Mouse (Mus musculus): ENCODE measurements around the gene Sox6. TPM values are rescaled to one million over a fixed set of nuclear protein-coding genes. Genes with fewer than 3 reads are reported as not detected.

The Sox6 gene
- polyA plus RNA-seq, 1 experiment from 2014 or later = 79.3 TPM

- no peak overlapping the region for H3K9ac ChIP-seq (ENCODE audit: low read length)
- no peaks in the 10 kb centered on the region for H3K9me3 ChIP-seq (ENCODE audit: control insufficient read depth, low read length)
- H3K4me1 ChIP-seq (ENCODE audit: control insufficient read depth, insufficient read depth, low read length) = peaks cover 13% of the 10 kb centered on the region
- 0 out of 2 replicates have a peak overlapping the region, but pooled peaks have one; percentile 56 for H3K27ac ChIP-seq (ENCODE audit: low read depth, low read length)
- H3K36me3 ChIP-seq (ENCODE audit: control insufficient read depth, insufficient read depth, low read length) = no peaks in the 10 kb centered on the region
- WGBS = 10% methylated on average over 9 of the region's 9 CpGs
- H3K4me2 ChIP-seq (ENCODE audit: low read depth) = no peak overlapping the region
- no peaks in the 10 kb centered on the region for H3K27me3 ChIP-seq (ENCODE audit: control insufficient read depth, insufficient read depth, low read length)
- H3K4me3 ChIP-seq (ENCODE audit: low read depth, low read length) = no peak overlapping the region
- ATAC-seq (ENCODE audit: insufficient read depth, low FRiP score, low TSS enrichment) = peak; percentile 38
- DNase-seq (ENCODE audit: low spot score) = peak; percentile 11
These were observed 172.5 kb downstream of the Sox6 start for GRCm38 (mm10) chr7:115865979-115866697.

GRCm38 (mm10) chr7:115865231-115865630, 173.4 kb downstream of the Sox6 start:
- no peak for DNase-seq (ENCODE audit: low spot score)
- H3K9ac ChIP-seq (ENCODE audit: low read length) = no peak overlapping the region

GRCm38 (mm10) chr7:115864411-115864810, 174.2 kb downstream of the Sox6 start:
- peaks cover 13% of the 10 kb centered on the region for H3K4me1 ChIP-seq (ENCODE audit: control insufficient read depth, insufficient read depth, low read length)
- H3K27me3 ChIP-seq (ENCODE audit: control insufficient read depth, insufficient read depth, low read length) = no peaks in the 10 kb centered on the region
- no peak overlapping the region for H3K27ac ChIP-seq (ENCODE audit: low read depth, low read length)
- no peak overlapping the region for H3K4me3 ChIP-seq (ENCODE audit: low read depth, low read length)
- DNase-seq (ENCODE audit: low spot score) (no peak), ATAC-seq (ENCODE audit: insufficient read depth, low FRiP score, low TSS enrichment) (no peak)
- no peaks in the 10 kb centered on the region for H3K36me3 ChIP-seq (ENCODE audit: control insufficient read depth, insufficient read depth, low read length)
- H3K9ac ChIP-seq (ENCODE audit: low read length) = no peak overlapping the region
- H3K4me2 ChIP-seq (ENCODE audit: low read depth) = no peak overlapping the region
- 44% methylated on average over 2 of the region's 2 CpGs for WGBS
- no peaks in the 10 kb centered on the region for H3K9me3 ChIP-seq (ENCODE audit: control insufficient read depth, low read length)

More at GRCm38 (mm10) chr7:115865231-115865630, 173.4 kb downstream of the Sox6 start:
- WGBS = 40% methylated on average over 6 of the region's 6 CpGs
- H3K4me3 ChIP-seq (ENCODE audit: low read depth, low read length) = no peak overlapping the region
- no peaks in the 10 kb centered on the region for H3K36me3 ChIP-seq (ENCODE audit: control insufficient read depth, insufficient read depth, low read length)
- no peaks in the 10 kb centered on the region for H3K9me3 ChIP-seq (ENCODE audit: control insufficient read depth, low read length)
- no peak for ATAC-seq (ENCODE audit: insufficient read depth, low FRiP score, low TSS enrichment)
- no peaks in the 10 kb centered on the region for H3K27me3 ChIP-seq (ENCODE audit: control insufficient read depth, insufficient read depth, low read length)
- 0 out of 2 replicates have a peak overlapping the region, but pooled peaks have one; percentile 56 for H3K27ac ChIP-seq (ENCODE audit: low read depth, low read length)
- H3K4me1 ChIP-seq (ENCODE audit: control insufficient read depth, insufficient read depth, low read length) = peaks cover 13% of the 10 kb centered on the region
- H3K4me2 ChIP-seq (ENCODE audit: low read depth) = no peak overlapping the region

GRCm38 (mm10) chr7:115859691-115860401, 178.8 kb downstream of the Sox6 start:
- no peak overlapping the region for H3K4me2 ChIP-seq (ENCODE audit: low read depth)
- no peak overlapping the region for H3K9ac ChIP-seq (ENCODE audit: low read length)
- 46% methylated on average over 9 of the region's 9 CpGs for WGBS
- H3K4me1 ChIP-seq (ENCODE audit: control insufficient read depth, insufficient read depth, low read length) = no peaks in the 10 kb centered on the region
- no peak overlapping the region for H3K4me3 ChIP-seq (ENCODE audit: low read depth, low read length)
- H3K27ac ChIP-seq (ENCODE audit: low read depth, low read length) = no peak overlapping the region
- no peak for ATAC-seq (ENCODE audit: insufficient read depth, low FRiP score, low TSS enrichment)
- no peaks in the 10 kb centered on the region for H3K36me3 ChIP-seq (ENCODE audit: control insufficient read depth, insufficient read depth, low read length)
- no peaks in the 10 kb centered on the region for H3K27me3 ChIP-seq (ENCODE audit: control insufficient read depth, insufficient read depth, low read length)
- no peak for DNase-seq (ENCODE audit: low spot score)
- H3K9me3 ChIP-seq (ENCODE audit: control insufficient read depth, low read length) = no peaks in the 10 kb centered on the region

- Histone ChIP-seq H3K9me3 (ENCODE audit: control insufficient read depth, low read length) (no peaks in the 10 kb centered on the region), H3K27me3 (ENCODE audit: control insufficient read depth, insufficient read depth, low read length) (no peaks in the 10 kb centered on the region), H3K4me3 (ENCODE audit: low read depth, low read length) (no peak overlapping the region), H3K36me3 (ENCODE audit: control insufficient read depth, insufficient read depth, low read length) (no peaks in the 10 kb centered on the region), H3K9ac (ENCODE audit: low read length) (no peak overlapping the region), H3K27ac (ENCODE audit: low read depth, low read length) (no peak overlapping the region), H3K4me2 (ENCODE audit: low read depth) (no peak overlapping the region), H3K4me1 (ENCODE audit: control insufficient read depth, insufficient read depth, low read length) (no peaks in the 10 kb centered on the region)
- DNase-seq (ENCODE audit: low spot score) (no peak), ATAC-seq (ENCODE audit: insufficient read depth, low FRiP score, low TSS enrichment) (no peak)
- WGBS = 95% methylated on average over 4 of the region's 4 CpGs
These were observed 187.5 kb downstream of the Sox6 start for GRCm38 (mm10) chr7:115851131-115851530.

GRCm38 (mm10) chr7:115845791-115846366, 192.7 kb downstream of the Sox6 start:
- H3K27me3 ChIP-seq (ENCODE audit: control insufficient read depth, insufficient read depth, low read length) = no peaks in the 10 kb centered on the region
- WGBS = 92% methylated on average over 4 of the region's 4 CpGs

GRCm38 (mm10) chr7:115844910-115845309, 193.7 kb downstream of the Sox6 start:
- 86% methylated on average over 3 of the region's 3 CpGs for WGBS
- no peaks in the 10 kb centered on the region for H3K9me3 ChIP-seq (ENCODE audit: control insufficient read depth, low read length)
- H3K27me3 ChIP-seq (ENCODE audit: control insufficient read depth, insufficient read depth, low read length) = no peaks in the 10 kb centered on the region
- DNase-seq (ENCODE audit: low spot score) = no peak
- no peaks in the 10 kb centered on the region for H3K36me3 ChIP-seq (ENCODE audit: control insufficient read depth, insufficient read depth, low read length)
- H3K27ac ChIP-seq (ENCODE audit: low read depth, low read length) = no peak overlapping the region
- no peak for ATAC-seq (ENCODE audit: insufficient read depth, low FRiP score, low TSS enrichment)
- no peaks in the 10 kb centered on the region for H3K4me1 ChIP-seq (ENCODE audit: control insufficient read depth, insufficient read depth, low read length)
- no peak overlapping the region for H3K4me2 ChIP-seq (ENCODE audit: low read depth)
- H3K4me3 ChIP-seq (ENCODE audit: low read depth, low read length) = no peak overlapping the region
- no peak overlapping the region for H3K9ac ChIP-seq (ENCODE audit: low read length)

More at GRCm38 (mm10) chr7:115845791-115846366, 192.7 kb downstream of the Sox6 start:
- H3K4me1 ChIP-seq (ENCODE audit: control insufficient read depth, insufficient read depth, low read length) = no peaks in the 10 kb centered on the region
- H3K9me3 ChIP-seq (ENCODE audit: control insufficient read depth, low read length) = no peaks in the 10 kb centered on the region
- H3K27ac ChIP-seq (ENCODE audit: low read depth, low read length) = no peak overlapping the region
- ATAC-seq (ENCODE audit: insufficient read depth, low FRiP score, low TSS enrichment) (no peak), DNase-seq (ENCODE audit: low spot score) (no peak)
- H3K9ac ChIP-seq (ENCODE audit: low read length) = no peak overlapping the region
- H3K36me3 ChIP-seq (ENCODE audit: control insufficient read depth, insufficient read depth, low read length) = no peaks in the 10 kb centered on the region
- H3K4me2 ChIP-seq (ENCODE audit: low read depth) = no peak overlapping the region
- H3K4me3 ChIP-seq (ENCODE audit: low read depth, low read length) = no peak overlapping the region

- Histone ChIP-seq H3K36me3 (ENCODE audit: control insufficient read depth, insufficient read depth, low read length) (no peaks in the 10 kb centered on the region), H3K4me2 (ENCODE audit: low read depth) (no peak overlapping the region), H3K4me1 (ENCODE audit: control insufficient read depth, insufficient read depth, low read length) (no peaks in the 10 kb centered on the region), H3K9ac (ENCODE audit: low read length) (no peak overlapping the region), H3K4me3 (ENCODE audit: low read depth, low read length) (no peak overlapping the region), H3K27ac (ENCODE audit: low read depth, low read length) (no peak overlapping the region), H3K27me3 (ENCODE audit: control insufficient read depth, insufficient read depth, low read length) (no peaks in the 10 kb centered on the region), H3K9me3 (ENCODE audit: control insufficient read depth, low read length) (no peaks in the 10 kb centered on the region)
- DNase-seq (ENCODE audit: low spot score) = no peak
- WGBS = 91% methylated on average over 6 of the region's 6 CpGs
- no peak for ATAC-seq (ENCODE audit: insufficient read depth, low FRiP score, low TSS enrichment)
These were observed 194.2 kb downstream of the Sox6 start for GRCm38 (mm10) chr7:115844431-115844830.

All from neural tube, embryonic 11.5 days (tissue).